Mouse (Mus musculus): ENCODE measurements around the gene Jakmip3. TPM values are rescaled to one million over a fixed set of nuclear protein-coding genes. Genes with fewer than 3 reads are reported as not detected.

Gene Jakmip3
- total RNA-seq, 4 experiments from 2014 or later = 0.10 to 0.17 (median 0.13) TPM; not detected in 1

- DNase-seq (ENCODE audit: low spot score in 2 of 2) = no peak
Measured at GRCm38 (mm10) chr7:139094761-139095160, 154.2 kb downstream of the Jakmip3 start.

- no peak for DNase-seq (ENCODE audit: low spot score in 2 of 2)
Measured at GRCm38 (mm10) chr7:139095282-139095681, 154.8 kb downstream of the Jakmip3 start.

GRCm38 (mm10) chr7:139096399-139096798, 155.9 kb downstream of the Jakmip3 start:
- no peak for DNase-seq (ENCODE audit: low spot score in 2 of 2)

- DNase-seq (ENCODE audit: low spot score in 2 of 2) = no peak
Measured at GRCm38 (mm10) chr7:139100531-139101095, 160.1 kb downstream of the Jakmip3 start.

GRCm38 (mm10) chr7:139101286-139101804, 160.8 kb downstream of the Jakmip3 start:
- DNase-seq (ENCODE audit: low spot score in 2 of 2) = no peak

- no peak for DNase-seq (ENCODE audit: low spot score in 2 of 2)
Measured at GRCm38 (mm10) chr7:139101826-139102225, 161.3 kb downstream of the Jakmip3 start.

GRCm38 (mm10) chr7:139103960-139104381, 163.4 kb downstream of the Jakmip3 start:
- no peak for DNase-seq (ENCODE audit: low spot score in 2 of 2)

- no peak for DNase-seq (ENCODE audit: low spot score in 2 of 2)
Measured at GRCm38 (mm10) chr7:139105076-139105475, 164.5 kb downstream of the Jakmip3 start.

- no peak for DNase-seq (ENCODE audit: low spot score in 2 of 2)
Measured at GRCm38 (mm10) chr7:139105705-139106104, 165.2 kb downstream of the Jakmip3 start.

- DNase-seq (ENCODE audit: low spot score in 2 of 2) = no peak
Measured at GRCm38 (mm10) chr7:139107908-139108650, 167.5 kb downstream of the Jakmip3 start.

- DNase-seq (ENCODE audit: low spot score in 2 of 2) = peak; percentile 37 to 62
Measured at GRCm38 (mm10) chr7:139119152-139119774, 178.7 kb downstream of the Jakmip3 start.

GRCm38 (mm10) chr7:139119775-139120153, 179.2 kb downstream of the Jakmip3 start:
- DNase-seq (ENCODE audit: low spot score in 2 of 2) = no peak

- DNase-seq (ENCODE audit: low spot score in 2 of 2) = no peak
Measured at GRCm38 (mm10) chr7:139125881-139126280, 185.4 kb downstream of the Jakmip3 start.

GRCm38 (mm10) chr7:139126549-139126948, 186.0 kb downstream of the Jakmip3 start:
- no peak for DNase-seq (ENCODE audit: low spot score in 2 of 2)

- no peak for DNase-seq (ENCODE audit: low spot score in 2 of 2)
Measured at GRCm38 (mm10) chr7:139128994-139129393, 188.5 kb downstream of the Jakmip3 start.

- DNase-seq (ENCODE audit: low spot score in 2 of 2) = no peak
Measured at GRCm38 (mm10) chr7:139130361-139130760, 189.8 kb downstream of the Jakmip3 start.

GRCm38 (mm10) chr7:139131538-139131937, 191.0 kb downstream of the Jakmip3 start:
- DNase-seq (ENCODE audit: low spot score in 2 of 2) = no peak

GRCm38 (mm10) chr7:139133446-139133845, 192.9 kb downstream of the Jakmip3 start:
- no peak for DNase-seq (ENCODE audit: low spot score in 2 of 2)

Measured in gastrocnemius, adult 8-10 months (tissue).